Mouse (Mus musculus) lung, postnatal 0 days (tissue): ENCODE measurements around the gene Smarcd3. TPM values are rescaled to one million over a fixed set of nuclear protein-coding genes. Genes with fewer than 3 reads are reported as not detected.
A peak's percentile ranks its signal among the peaks of the same experiment; 100 is the strongest.

Source experiments
- ATAC-seq: fragments of 200-750 bp; cut with Nextera tagmentation; 2 replicates; pipeline ENCODE4 v1.8.0; 2017; ENCODE audit warnings: moderate library complexity
- DNase-seq: peaks from one replicate; pipeline ENCODE4 v3.0.0-alpha.2; 2016; ENCODE audit warnings: low spot score
- H3K27ac ChIP-seq: fragments of 300-500 bp; sonication (generic); 2 replicates; pipeline ENCODE4 v1.5.1; 2014; ENCODE audit warnings: antibody characterized with exemption, mild to moderate bottlenecking, low read length, mixed read lengths
- H3K27me3 ChIP-seq: fragments of 300-500 bp; sonication (generic); replicated peaks from 2 replicates; pipeline ENCODE4 v1.6.1; 2014; ENCODE audit warnings: low read length, mixed read lengths; ENCODE audit not compliant: insufficient read depth
- H3K36me3 ChIP-seq: fragments of 300-500 bp; sonication (generic); 2 replicates; pipeline ENCODE4 v1.6.1; 2014; ENCODE audit warnings: low read length, mixed read lengths; ENCODE audit not compliant: insufficient read depth
- H3K4me1 ChIP-seq: fragments of 300-500 bp; sonication (generic); 2 replicates; pipeline ENCODE4 v1.6.1; 2014; ENCODE audit warnings: antibody characterized with exemption, low read depth, low read length, mixed read lengths; ENCODE audit not compliant: insufficient read depth
- H3K4me2 ChIP-seq: fragments of 300-500 bp; sonication (generic); replicated peaks from 2 replicates; pipeline ENCODE4 v1.6.1; 2014; ENCODE audit warnings: low read depth, mild to moderate bottlenecking, low read length, moderate library complexity, mixed read lengths
- H3K4me3 ChIP-seq: fragments of 300-500 bp; sonication (generic); 2 replicates; pipeline ENCODE4 v1.5.1; 2014; ENCODE audit warnings: low read depth, low read length
- H3K9ac ChIP-seq: fragments of 300-500 bp; sonication (generic); replicated peaks from 2 replicates; pipeline ENCODE4 v1.6.1; 2014; ENCODE audit warnings: low read depth, mild to moderate bottlenecking
- H3K9me3 ChIP-seq: fragments of 300-500 bp; sonication (generic); 2 replicates; pipeline ENCODE4 v1.6.1; 2016; ENCODE audit warnings: low read length, mixed read lengths
- CTCF ChIP-seq: IDR thresholded peaks from 2 replicates; pipeline ENCODE4 v1.5.1; 2016; ENCODE audit warnings: antibody characterized with exemption, mild to moderate bottlenecking
- EP300 ChIP-seq: IDR thresholded peaks from 2 replicates; pipeline ENCODE4 v1.6.1; 2016; ENCODE audit warnings: antibody characterized with exemption, mild to moderate bottlenecking, control low read depth
- WGBS: fragments of 180-500 bp; shearing (Covaris S2); extraction: QIAGEN DNeasy Blood & Tissue Kit; methylation state at CpG from one replicate; pipeline ENCODE4 v1.1.7; 2014; 5-methylcytosine and 5-hydroxymethylcytosine counted together
- polyA plus RNA-seq: library from polyadenylated mRNA; unstranded; fragments of >200 nt; fragmentation: Nextera tagmentation; extraction: Ambion mirVana; gene quantifications from 2 replicates; pipeline ENCODE4 v1.2.1, GENCODE M21; 2015

Gene Smarcd3
- polyA plus RNA-seq, 1 experiment from 2014 or later, result 8.0 TPM

- Histone ChIP-seq H3K36me3 (no peaks in the 10 kb centered on the region), H3K9me3 (no peaks in the 10 kb centered on the region), H3K27me3 (no peaks in the 10 kb centered on the region), H3K4me2 (no peak overlapping the region), H3K4me3 (no peak overlapping the region), H3K9ac (no peak overlapping the region), H3K4me1 (no peaks in the 10 kb centered on the region), H3K27ac (no peak overlapping the region)
- no peak for ATAC-seq
- WGBS, result 58% methylated on average over 5 of the region's 5 CpGs
- TF ChIP-seq EP300 (no peak), CTCF (peak; percentile 39)
- no peak for DNase-seq
Observed at GRCm38 (mm10) chr5:24612302-24612649, 11.9 kb downstream of the Smarcd3 start.

DNA sequence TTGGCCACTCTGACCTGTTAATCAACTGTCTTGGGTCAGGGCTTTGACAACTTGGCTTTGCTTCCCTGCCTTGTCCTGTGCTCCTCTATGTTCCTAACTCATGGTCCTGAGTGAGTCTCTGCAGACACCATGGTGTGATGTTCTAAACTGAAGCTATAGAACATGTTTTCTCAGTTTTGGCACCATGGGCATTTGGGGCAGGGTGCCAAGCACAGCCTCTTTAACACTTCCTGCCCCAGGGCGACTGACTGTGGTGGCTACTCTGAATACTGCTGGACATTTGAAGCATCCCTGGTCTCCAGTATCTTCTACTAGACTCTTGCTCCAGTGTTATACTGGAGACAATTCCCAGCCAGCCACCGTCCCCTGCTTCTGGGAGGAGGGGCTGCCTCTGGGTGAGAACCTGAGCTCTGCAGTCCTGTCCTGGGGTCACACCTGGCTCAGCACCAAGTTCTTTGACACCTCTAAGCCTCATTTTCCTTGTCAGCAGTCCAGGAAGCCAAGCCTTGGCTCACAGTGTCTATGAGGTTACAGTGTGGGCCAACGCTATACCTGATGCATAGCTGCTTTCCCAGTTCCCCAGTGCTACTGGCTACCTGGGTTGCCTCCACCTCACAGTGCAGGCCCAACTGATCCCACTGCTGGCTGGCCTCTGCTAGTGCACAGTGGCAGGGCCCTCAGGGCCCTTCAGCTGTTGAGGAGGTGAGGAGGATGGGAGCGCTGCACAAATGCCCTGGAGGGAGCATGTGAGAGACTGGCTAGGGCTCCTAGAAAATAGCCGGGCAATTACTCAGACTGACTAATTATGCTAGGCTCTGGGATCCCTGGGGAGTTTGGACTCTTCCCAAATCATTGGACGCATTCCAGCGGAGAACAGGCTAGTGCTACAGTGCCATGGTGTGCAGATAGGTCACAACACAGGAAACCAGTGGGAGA lies 12.6 kb downstream of the Smarcd3 start:
- no peak for DNase-seq
- Histone ChIP-seq H3K4me1 (no peaks in the 10 kb centered on the region), H3K9ac (no peak overlapping the region), H3K27ac (no peak overlapping the region), H3K36me3 (no peaks in the 10 kb centered on the region), H3K27me3 (no peaks in the 10 kb centered on the region), H3K9me3 (no peaks in the 10 kb centered on the region), H3K4me3 (no peak overlapping the region), H3K4me2 (no peak overlapping the region)
- TF ChIP-seq EP300 (no peak), CTCF (no peak)
- 55% methylated on average over 7 of the region's 7 CpGs for WGBS
- peak; percentile 12; the same call in 1 of the 2 replicates for ATAC-seq

DNA sequence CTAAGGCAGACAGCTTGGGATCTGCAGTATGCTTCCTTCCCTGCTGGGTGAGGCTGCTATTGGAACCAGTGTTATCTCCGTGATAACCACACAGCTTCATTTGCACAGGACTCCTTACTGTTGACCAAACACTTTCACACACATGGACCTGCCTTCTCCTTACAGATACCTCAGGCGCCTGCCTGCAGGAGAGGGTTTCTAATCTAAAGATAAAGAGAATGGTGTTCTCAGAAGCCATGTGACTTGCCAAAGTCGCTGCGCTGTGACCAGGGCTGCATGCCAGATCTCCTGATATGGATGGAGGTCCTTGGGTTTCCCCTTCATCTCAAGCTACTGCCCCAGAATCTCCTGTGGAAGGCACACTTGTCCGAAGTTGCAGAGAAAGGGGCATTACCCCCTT lies 14.8 kb downstream of the Smarcd3 start:
- H3K9ac ChIP-seq, result no peak overlapping the region
- ATAC-seq, result no peak
- H3K9me3 ChIP-seq, result no peaks in the 10 kb centered on the region
- no peak overlapping the region for H3K4me2 ChIP-seq
- H3K4me3 ChIP-seq, result no peak overlapping the region
- peaks cover 6% of the 10 kb centered on the region; the same call in 1 of the 2 replicates for H3K4me1 ChIP-seq
- no peak for DNase-seq
- TF ChIP-seq CTCF (no peak), EP300 (no peak)
- no peak overlapping the region for H3K27ac ChIP-seq
- H3K27me3 ChIP-seq, result no peaks in the 10 kb centered on the region
- WGBS, result 9% methylated on average over 5 of the region's 5 CpGs
- no peaks in the 10 kb centered on the region for H3K36me3 ChIP-seq

- Histone ChIP-seq H3K4me2 (no peak overlapping the region), H3K9me3 (no peaks in the 10 kb centered on the region), H3K4me1 (peaks cover 18% of the 10 kb centered on the region; the same call in 1 of the 2 replicates), H3K27ac (no peak overlapping the region), H3K27me3 (no peaks in the 10 kb centered on the region), H3K36me3 (no peaks in the 10 kb centered on the region), H3K9ac (no peak overlapping the region), H3K4me3 (no peak overlapping the region)
- WGBS, result 25% methylated on average over 14 of the region's 14 CpGs
- no peak for ATAC-seq
- DNase-seq, result no peak
- no peak for TF ChIP-seq EP300
- no peak for TF ChIP-seq CTCF
Observed at GRCm38 (mm10) chr5:24605980-24606665, 18.1 kb downstream of the Smarcd3 start.

DNA sequence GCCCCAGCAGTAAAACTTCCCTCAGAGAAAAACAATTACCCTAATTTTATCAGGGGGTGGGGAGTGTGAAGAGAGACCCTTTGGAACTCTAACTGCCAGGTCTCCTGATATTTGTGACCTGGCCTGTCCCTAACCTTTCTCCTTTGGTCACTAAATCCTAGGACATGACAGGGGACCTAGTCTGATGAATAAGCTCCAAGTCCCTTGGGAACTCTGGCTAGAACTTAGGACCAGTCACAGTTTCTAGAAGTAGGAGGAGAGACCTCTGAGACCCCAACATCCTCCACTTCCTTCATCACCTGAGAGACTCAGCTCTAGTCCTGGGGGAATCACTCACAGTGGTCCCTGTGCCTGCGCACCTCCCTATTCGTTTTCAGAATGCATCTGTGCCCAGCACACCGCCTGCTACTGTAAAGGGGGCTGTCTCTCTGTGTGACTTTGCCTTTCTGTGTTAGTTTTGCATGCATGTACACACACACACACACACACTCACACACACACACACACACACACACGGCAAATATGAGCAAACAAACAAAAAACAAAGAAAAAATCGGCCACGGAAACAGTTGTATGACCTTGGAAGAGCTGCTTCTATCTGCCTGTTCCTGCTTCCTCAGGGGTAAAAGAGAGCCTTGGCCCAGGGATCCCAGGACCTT lies 18.8 kb downstream of the Smarcd3 start:
- DNase-seq, result no peak

More for the DNA sequence above, 18.8 kb downstream of the Smarcd3 start:
- Histone ChIP-seq H3K4me1 (peaks cover 20% of the 10 kb centered on the region; the same call in 1 of the 2 replicates), H3K27ac (peak overlapping the region; percentile 91; the same call in 1 of the 2 replicates), H3K4me2 (peak overlapping the region; percentile 60), H3K9ac (peak overlapping the region; percentile 46; the same call in 1 of the 2 replicates), H3K27me3 (no peaks in the 10 kb centered on the region), H3K36me3 (no peaks in the 10 kb centered on the region), H3K4me3 (peak overlapping the region; percentile 80), H3K9me3 (no peaks in the 10 kb centered on the region)
- WGBS, result 13% methylated on average over 6 of the region's 6 CpGs
- TF ChIP-seq EP300 (no peak), CTCF (no peak)
- ATAC-seq, result no peak
